Mouse (Mus musculus) forebrain, embryonic 13.5 days (tissue): Measurements from ENCODE around the gene Nthl1. TPM values are rescaled to one million over a fixed set of nuclear protein-coding genes. Genes with fewer than 3 reads are reported as not detected.

ENCODE experiments used
- ATAC-seq: fragments of 200-750 bp; cut with Nextera tagmentation; 2 replicates; pipeline ENCODE4 v1.8.0; 2017
- H3K27ac ChIP-seq: fragments of 300-500 bp; sonication (generic); 2 replicates; pipeline ENCODE4 v1.5.1; 2015; ENCODE audit warnings: inconsistent platforms, mild to moderate bottlenecking, moderate library complexity
- H3K27me3 ChIP-seq: fragments of 300-500 bp; sonication (generic); 2 replicates; pipeline ENCODE4 v1.6.1; 2015; ENCODE audit warnings: mild to moderate bottlenecking, inconsistent platforms
- H3K36me3 ChIP-seq: fragments of 300-500 bp; sonication (generic); 2 replicates; pipeline ENCODE4 v1.6.1; 2015; ENCODE audit warnings: mild to moderate bottlenecking, inconsistent platforms; ENCODE audit not compliant: poor library complexity, severe bottlenecking
- H3K4me1 ChIP-seq: fragments of 300-500 bp; sonication (generic); 2 replicates; pipeline ENCODE4 v1.6.1; 2015; ENCODE audit warnings: inconsistent platforms
- H3K4me2 ChIP-seq: fragments of 300-500 bp; sonication (generic); 2 replicates; pipeline ENCODE4 v1.6.1; 2015; ENCODE audit warnings: inconsistent platforms, mild to moderate bottlenecking, moderate library complexity
- H3K4me3 ChIP-seq: fragments of 300-500 bp; sonication (generic); 2 replicates; pipeline ENCODE4 v1.5.1; 2015; ENCODE audit warnings: mild to moderate bottlenecking, inconsistent platforms
- H3K9ac ChIP-seq: fragments of 300-500 bp; sonication (generic); 2 replicates; pipeline ENCODE4 v1.6.1; 2015; ENCODE audit warnings: mild to moderate bottlenecking, inconsistent platforms
- H3K9me3 ChIP-seq: fragments of 300-500 bp; sonication (generic); replicated peaks from 2 replicates; pipeline ENCODE4 v1.6.1; 2016; ENCODE audit warnings: inconsistent platforms
- WGBS: fragments of 180-500 bp; shearing (Covaris S2); methylation state at CpG from one replicate; pipeline ENCODE4 v1.1.7; 2015; 5-methylcytosine and 5-hydroxymethylcytosine counted together
- microRNA-seq: library from miRNA; unstranded; fragments of <30 nt; microRNA quantifications from one replicate; pipeline ENCODE4, GENCODE M21; 2016
- polyA plus RNA-seq: library from polyadenylated mRNA; unstranded; fragments of >200 nt; fragmentation: Nextera tagmentation; extraction: Ambion mirVana; gene quantifications from 2 replicates; pipeline ENCODE4 v1.2.1, GENCODE M21; 2015

The Nthl1 gene
- polyA plus RNA-seq, 1 experiment from 2014 or later, result 13.8 TPM

DNA sequence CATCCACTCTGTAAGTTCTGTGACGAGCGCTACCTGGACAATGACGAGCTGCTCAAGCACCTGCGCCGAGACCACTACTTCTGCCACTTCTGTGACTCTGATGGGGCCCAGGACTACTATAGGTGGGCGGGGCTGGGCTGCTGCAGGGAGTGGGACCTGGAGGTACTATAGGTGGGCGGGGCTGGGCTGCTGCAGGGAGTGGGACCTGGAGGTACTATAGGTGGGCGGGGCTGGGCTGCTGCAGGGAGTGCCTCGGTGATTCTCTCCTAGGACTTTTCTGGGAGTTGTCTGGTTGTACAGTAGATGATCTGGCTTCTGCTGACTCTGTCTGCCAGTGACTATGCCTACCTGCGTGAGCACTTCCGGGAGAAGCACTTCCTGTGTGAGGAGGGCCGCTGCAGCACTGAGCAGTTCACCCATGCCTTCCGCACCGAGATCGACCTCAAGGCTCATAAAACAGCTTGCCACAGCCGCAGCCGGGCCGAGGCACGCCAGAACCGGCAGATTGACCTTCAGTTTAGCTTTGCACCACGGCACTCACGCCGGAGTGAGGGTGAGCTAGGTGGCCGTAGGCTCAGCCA is 45.1 kb downstream of the Nthl1 start:
- Histone ChIP-seq H3K9ac (no peak overlapping the region), H3K27ac (no peak overlapping the region), H3K4me2 (no peak overlapping the region), H3K36me3 (peaks cover 66% of the 10 kb centered on the region), H3K27me3 (no peaks in the 10 kb centered on the region), H3K9me3 (no peaks in the 10 kb centered on the region), H3K4me1 (peaks cover 7% of the 10 kb centered on the region; the same call in 1 of the 2 replicates), H3K4me3 (no peak overlapping the region)
- ATAC-seq, result no peak
- WGBS, result 93% methylated on average over 24 of the region's 24 CpGs

DNA sequence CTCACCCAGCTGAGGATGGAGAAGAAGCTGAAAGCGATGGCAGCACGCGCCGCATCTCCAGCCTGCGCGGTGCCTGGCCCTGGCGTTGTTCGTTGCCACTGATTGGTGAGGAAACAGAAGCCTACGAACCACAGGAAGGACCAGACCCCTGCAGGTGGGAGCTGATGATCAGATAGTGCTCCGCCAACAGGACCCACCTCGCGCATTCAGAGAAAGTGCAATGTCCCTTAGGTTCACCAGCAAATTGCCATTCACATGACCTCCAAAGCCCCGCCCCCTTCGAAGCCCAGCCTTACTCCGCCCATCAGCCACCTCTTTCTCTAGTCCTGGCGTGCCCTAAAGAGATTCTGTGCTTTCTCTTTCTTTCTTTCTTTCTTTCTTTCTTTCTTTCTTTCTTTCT is 54.0 kb downstream of the Nthl1 start:
- no peaks in the 10 kb centered on the region for H3K9me3 ChIP-seq
- no peak overlapping the region for H3K4me3 ChIP-seq
- peak overlapping the region; percentile 31 for H3K4me2 ChIP-seq
- H3K4me1 ChIP-seq, result peaks cover 33% of the 10 kb centered on the region
- H3K27me3 ChIP-seq, result peaks cover 37% of the 10 kb centered on the region
- 34% methylated on average over 16 of the region's 16 CpGs for WGBS
- peaks cover 16% of the 10 kb centered on the region for H3K36me3 ChIP-seq
- no peak for ATAC-seq
- H3K27ac ChIP-seq, result no peak overlapping the region
- H3K9ac ChIP-seq, result no peak overlapping the region

DNA sequence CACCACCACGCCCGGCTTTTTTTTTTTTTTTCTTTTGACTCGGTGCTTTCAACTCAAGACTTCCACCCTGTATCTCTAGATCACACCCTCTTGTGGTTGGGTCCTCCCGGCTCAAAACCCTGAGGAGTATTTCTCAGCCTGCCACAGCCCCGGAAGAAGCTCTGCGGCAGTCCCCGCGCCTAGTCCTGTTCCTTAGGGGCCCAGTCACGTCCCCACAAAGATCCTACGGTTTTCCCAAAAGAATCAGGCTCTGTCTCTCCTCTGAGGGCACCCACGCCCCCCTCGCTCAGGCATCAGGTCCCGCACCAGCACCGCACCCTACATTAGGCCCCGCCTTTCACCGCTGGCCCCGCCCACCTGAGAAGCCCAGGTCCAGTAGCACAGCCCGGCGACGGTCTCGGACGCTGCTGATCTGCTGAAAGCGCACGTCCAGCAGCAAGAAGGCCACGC is 54.7 kb downstream of the Nthl1 start:
- Histone ChIP-seq H3K36me3 (peaks cover 14% of the 10 kb centered on the region), H3K9ac (peak overlapping the region; percentile 46), H3K27ac (no peak overlapping the region), H3K9me3 (no peaks in the 10 kb centered on the region), H3K4me2 (peak overlapping the region; percentile 58), H3K4me3 (peak overlapping the region; percentile 34), H3K27me3 (peaks cover 37% of the 10 kb centered on the region), H3K4me1 (peaks cover 33% of the 10 kb centered on the region)
- no peak for ATAC-seq
- 1% methylated on average over 25 of the region's 25 CpGs for whole genome bisulfite sequencing

GRCm38 (mm10) chr17:24687599-24687998 is 55.1 kb downstream of the Nthl1 start:
- peak overlapping the region; percentile 58 for H3K4me2 ChIP-seq
- H3K27me3 ChIP-seq, result peaks cover 37% of the 10 kb centered on the region
- H3K4me1 ChIP-seq, result peaks cover 33% of the 10 kb centered on the region
- H3K4me3 ChIP-seq, result peak overlapping the region; percentile 34
- peak overlapping the region; percentile 46; the same call in 1 of the 2 replicates for H3K9ac ChIP-seq
- H3K27ac ChIP-seq, result no peak overlapping the region
- no peak for ATAC-seq
- 16% methylated on average over 23 of the region's 23 CpGs for WGBS
- H3K9me3 ChIP-seq, result no peaks in the 10 kb centered on the region
- H3K36me3 ChIP-seq, result peaks cover 14% of the 10 kb centered on the region

Small RNA genes within 50 kb of the gene (microRNA-seq; reads per million reads assigned to microRNA genes)
- gene Gm24589, result not detected

Other genes with a start within 250 kb of the Nthl1 start
- 367 and 402 TPM in 2 replicates for gene Rnps1, start 218.1 kb upstream of the Nthl1 start, polyA plus RNA-seq
- 59.6 and 62.5 TPM in 2 replicates for gene Eci1, start 206.0 kb upstream of the Nthl1 start, polyA plus RNA-seq
- 4.4 and 4.7 TPM in 2 replicates for gene Dnase1l2, start 189.6 kb upstream of the Nthl1 start, polyA plus RNA-seq
- gene E4f1, start 162.4 kb upstream of the Nthl1 start, polyA plus RNA-seq, result 38.8 and 39.8 TPM in 2 replicates
- 52.3 and 56.7 TPM in 2 replicates for gene Pgp, start 162.3 kb upstream of the Nthl1 start, polyA plus RNA-seq
- gene Bricd5, start 158.8 kb upstream of the Nthl1 start, polyA plus RNA-seq, result 0.26 TPM in 1 of 2 replicates, not detected in the other
- gene Mlst8, start 153.6 kb upstream of the Nthl1 start, polyA plus RNA-seq, result 33.9 and 39.1 TPM in 2 replicates
- gene Caskin1, start 144.1 kb upstream of the Nthl1 start, polyA plus RNA-seq, result 15.0 and 16.7 TPM in 2 replicates
- 97.1 and 109 TPM in 2 replicates for gene Traf7, start 104.7 kb upstream of the Nthl1 start, polyA plus RNA-seq
- gene Rab26, start 98.5 kb upstream of the Nthl1 start, polyA plus RNA-seq, result 3.7 and 4.1 TPM in 2 replicates
- gene Pkd1, start 82.8 kb upstream of the Nthl1 start, polyA plus RNA-seq, result 11.9 and 16.9 TPM in 2 replicates
- gene Tsc2, start 50 bp upstream of the Nthl1 start, polyA plus RNA-seq, result 60.5 and 75.1 TPM in 2 replicates
- gene Slc9a3r2, start 17.6 kb downstream of the Nthl1 start, polyA plus RNA-seq, result 15.0 and 16.0 TPM in 2 replicates
- gene Npw, start 25.8 kb downstream of the Nthl1 start, polyA plus RNA-seq, result not detected in 2 replicates
- 14.9 and 16.2 TPM in 2 replicates for gene Zfp598, start 37.0 kb downstream of the Nthl1 start, polyA plus RNA-seq
- gene Syngr3, start 57.3 kb downstream of the Nthl1 start, polyA plus RNA-seq, result 61.0 and 68.7 TPM in 2 replicates
- 40.7 and 42.5 TPM in 2 replicates for gene Gfer, start 63.5 kb downstream of the Nthl1 start, polyA plus RNA-seq
- 1.3 TPM in 2 replicates for gene Noxo1, start 63.6 kb downstream of the Nthl1 start, polyA plus RNA-seq
- gene Tbl3, start 75.0 kb downstream of the Nthl1 start, polyA plus RNA-seq, result 86.9 and 107 TPM in 2 replicates
- gene Rnf151, start 85.4 kb downstream of the Nthl1 start, polyA plus RNA-seq, result 0.18 TPM in 1 of 2 replicates, not detected in the other
- 992 and 1,023 TPM in 2 replicates for gene Rps2, start 85.4 kb downstream of the Nthl1 start, polyA plus RNA-seq
- 232 and 253 TPM in 2 replicates for gene Ndufb10, start 91.8 kb downstream of the Nthl1 start, polyA plus RNA-seq
- gene Rpl3l, start 95.1 kb downstream of the Nthl1 start, polyA plus RNA-seq, result not detected in 2 replicates
- gene Msrb1, start 104.0 kb downstream of the Nthl1 start, polyA plus RNA-seq, result 18.8 and 22.1 TPM in 2 replicates
- gene Hs3st6, start 120.3 kb downstream of the Nthl1 start, polyA plus RNA-seq, result 0.15 and 0.17 TPM in 2 replicates
- not detected in 2 replicates for gene Meiob, start 171.6 kb downstream of the Nthl1 start, polyA plus RNA-seq
- gene Hagh, start 207.5 kb downstream of the Nthl1 start, polyA plus RNA-seq, result 36.7 and 37.1 TPM in 2 replicates
- gene Fahd1, start 217.7 kb downstream of the Nthl1 start, polyA plus RNA-seq, result 16.0 and 16.8 TPM in 2 replicates
- 0.17 and 0.25 TPM in 2 replicates for gene Igfals, start 233.3 kb downstream of the Nthl1 start, polyA plus RNA-seq